16 mouse cellular contexts compared by ENCODE assay signal in the genomic region with DNA sequence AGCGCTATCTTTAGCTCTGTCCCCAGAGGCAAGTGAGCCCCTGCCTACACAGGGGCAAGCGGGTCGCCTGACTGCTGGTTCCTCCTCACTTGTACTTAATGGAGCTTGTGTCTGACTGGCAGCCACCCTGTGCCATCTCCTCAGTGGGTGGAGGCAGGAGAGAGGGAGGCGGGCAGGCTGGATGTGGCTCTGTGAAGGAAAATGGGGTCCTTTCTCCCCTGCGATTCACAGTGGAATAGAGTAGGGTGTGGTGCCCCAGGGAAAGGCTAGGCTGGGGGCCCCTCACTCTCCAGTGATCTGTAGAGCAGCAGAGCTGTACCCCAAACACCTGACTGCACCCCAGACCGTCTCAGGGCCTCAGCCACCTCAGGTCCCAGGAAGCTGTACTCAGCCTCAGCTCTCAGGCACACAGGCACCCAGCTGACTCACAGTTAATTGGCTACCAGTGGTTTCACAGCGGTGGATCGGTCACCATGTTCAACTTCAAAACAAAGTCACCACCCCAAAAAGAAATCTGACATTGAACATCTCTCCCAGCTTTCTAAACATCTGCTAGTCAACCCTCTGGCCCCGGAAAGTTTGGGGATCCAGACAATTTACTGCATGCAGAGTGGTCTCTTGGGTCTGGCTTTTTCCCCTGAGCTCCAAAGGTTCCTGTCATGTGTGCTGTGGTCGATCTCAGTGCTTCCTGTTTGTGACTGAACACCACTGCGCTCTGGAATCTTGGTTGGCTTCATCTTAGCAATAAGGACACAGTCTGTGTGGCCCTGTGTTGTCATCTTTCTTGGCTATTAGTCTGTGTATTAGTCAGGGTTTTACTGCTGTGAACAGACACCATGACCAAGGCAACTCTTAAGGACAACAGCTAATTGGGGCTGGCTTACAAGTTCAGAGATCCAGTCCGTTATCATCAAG. TPM values are rescaled to one million over a fixed set of nuclear protein-coding genes. Genes with fewer than 3 reads are reported as not detected.
DNase-seq lines count a peak whose midpoint lies in the region; ATAC-seq and TF ChIP-seq lines count a peak whose summit lies in the region.
"Had no signal": no experiment of that assay in that cellular context is flagged by ENCODE, and none has a peak within 500 bp of the region (broad histone marks: within the 10 kb centered on the region; RNA-seq: fewer than 3 reads in every experiment).

No protein-coding gene starts in this region.

- peak overlapping the region; percentile 42; the same call in 1 of the 2 replicates for H3K9ac ChIP-seq in heart, embryonic 16.5 days (ENCODE audit: low read length)
- H3K9ac ChIP-seq in liver, embryonic 13.5 days, result peak overlapping the region; percentile 52
- H3K9ac ChIP-seq: embryonic facial prominence, embryonic 12.5 days; forebrain, embryonic 15.5 days had no signal

- no peak for ATAC-seq in heart, embryonic 16.5 days (replicated peaks; ENCODE audit: extremely low read depth, insufficient read depth, low FRiP score)
- no peak for ATAC-seq in liver, embryonic 13.5 days (ENCODE audit: low read depth)
- ATAC-seq: activated CD4-positive, CD25-positive, alpha-beta regulatory T cell, adult 4 months; forebrain, embryonic 15.5 days; inflammation-experienced regulatory T-cells, adult 6 months had no signal

- WGBS in heart, embryonic 16.5 days, result 48% methylated on average over 12 of the region's 12 CpGs
- 27% methylated on average over 12 of the region's 12 CpGs for WGBS in liver, embryonic 13.5 days (ENCODE audit: insufficient replicate concordance)

- H3K36me3 ChIP-seq in heart, embryonic 16.5 days (ENCODE audit: control insufficient read depth, insufficient read depth), result no peaks in the 10 kb centered on the region
- H3K36me3 ChIP-seq in E14TG2a.4 (ENCODE audit: insufficient read depth, low read length), result no peaks in the 10 kb centered on the region
- H3K36me3 ChIP-seq in liver, embryonic 13.5 days, result peaks cover 3% of the 10 kb centered on the region
- H3K36me3 ChIP-seq: embryonic facial prominence, embryonic 12.5 days; forebrain, embryonic 15.5 days had no signal

- no peak for TF ChIP-seq CTCF in E14TG2a.4 (conservative IDR thresholded peaks at IDR 0.05; ENCODE audit: low read length)

- no peak for DNase-seq in heart, postnatal 25 days (ENCODE audit: low spot score)
- peak; percentile 69 for DNase-seq in 3134 (ENCODE audit: extremely low read depth, insufficient read length, low spot score)
- no peak for DNase-seq in liver, embryonic 13.5 days
- DNase-seq in right cerebral cortex, postnatal 14 days, result no peak
- DNase-seq in left cerebral cortex, postnatal 4 days, result no peak
- DNase-seq: cerebellum, adult 9-10 months; gastrocnemius, postnatal 14 days; kidney, postnatal 14 days; layer of hippocampus, postnatal 36 days; spleen, adult 18-20 months had no signal

- peak overlapping the region; percentile 22; the same call in 1 of the 2 replicates for H3K27ac ChIP-seq in heart, embryonic 16.5 days (ENCODE audit: low read length)
- peak overlapping the region; percentile 66 for H3K27ac ChIP-seq in liver, embryonic 13.5 days
- H3K27ac ChIP-seq: embryonic facial prominence, embryonic 12.5 days; forebrain, embryonic 15.5 days had no signal

- H3K4me2 ChIP-seq in heart, embryonic 16.5 days (ENCODE audit: low read depth, low read length), result no peak overlapping the region
- H3K4me2 ChIP-seq in liver, embryonic 13.5 days, result peak overlapping the region; percentile 13; the same call in 1 of the 2 replicates
- H3K4me2 ChIP-seq: forebrain, embryonic 15.5 days had no signal

- H3K27me3 ChIP-seq in heart, embryonic 16.5 days (ENCODE audit: control insufficient read depth, insufficient read depth, low read length), result no peaks in the 10 kb centered on the region
- H3K27me3 ChIP-seq in E14TG2a.4 (ENCODE audit: insufficient read depth, low read length), result peaks cover 36% of the 10 kb centered on the region
- H3K27me3 ChIP-seq in liver, embryonic 13.5 days, result peaks cover 11% of the 10 kb centered on the region; the same call in 1 of the 2 replicates

- no peaks in the 10 kb centered on the region for H3K9me3 ChIP-seq in heart, embryonic 16.5 days (replicated peaks; ENCODE audit: control insufficient read depth, low read length)
- H3K9me3 ChIP-seq in E14TG2a.4 (ENCODE audit: low read length), result no peaks in the 10 kb centered on the region
- H3K9me3 ChIP-seq in liver, embryonic 13.5 days (replicated peaks), result no peaks in the 10 kb centered on the region
- H3K9me3 ChIP-seq: embryonic facial prominence, embryonic 12.5 days; forebrain, embryonic 15.5 days had no signal

- peaks cover 53% of the 10 kb centered on the region for H3K4me1 ChIP-seq in heart, embryonic 16.5 days (ENCODE audit: control insufficient read depth, insufficient read depth, low read length)
- H3K4me1 ChIP-seq in E14TG2a.4 (replicated peaks; ENCODE audit: low read depth, low read length), result peaks cover 49% of the 10 kb centered on the region
- peaks cover 89% of the 10 kb centered on the region for H3K4me1 ChIP-seq in liver, embryonic 13.5 days (replicated peaks)

- intact Hi-C loops in heart, postnatal 25 days (cut with DNase I), result no loop called here
- intact Hi-C loops in left cerebral cortex, postnatal 4 days (cut with DNase I), result no loop called here

- H3K4me3 ChIP-seq in heart, embryonic 16.5 days (ENCODE audit: low read length), result no peak overlapping the region
- H3K4me3 ChIP-seq in E14TG2a.4 (replicated peaks; ENCODE audit: low read length), result 0 out of 2 replicates have a peak overlapping the region, but pooled peaks have one; percentile 39
- H3K4me3 ChIP-seq in liver, embryonic 13.5 days (replicated peaks), result no peak overlapping the region
- H3K4me3 ChIP-seq: embryonic facial prominence, embryonic 12.5 days; forebrain, embryonic 15.5 days had no signal

RNA-seq across cellular contexts. Expression of a gene that starts 15.1 kb away (rescaled TPM):
- polyA plus RNA-seq in heart, embryonic 16.5 days (2015; fragmentation: Nextera tagmentation; extraction: Ambion mirVana), result not detected in 2 replicates
- not detected for total RNA-seq in heart, postnatal 25 days (2021)
- polyA plus RNA-seq in liver, embryonic 13.5 days (2015; fragmentation: Nextera tagmentation; extraction: Ambion mirVana), result not detected in 2 replicates
- 1 to 10 TPM in 1 of 2 experiments, under 1 TPM in 1; 0.66 to 1.3 TPM for total RNA-seq in left cerebral cortex, postnatal 4 days (2021)
- total RNA-seq: gastrocnemius, postnatal 14 days had no signal
- polyA plus RNA-seq: activated CD4-positive, CD25-positive, alpha-beta regulatory T cell, adult 4 months; forebrain, embryonic 15.5 days; inflammation-experienced regulatory T-cells, adult 6 months had no signal

RNA-seq across cellular contexts. Expression of a gene that starts 31.0 kb away (rescaled TPM):
- 28.2 and 28.7 TPM in 2 replicates for polyA plus RNA-seq in heart, embryonic 16.5 days (2015; fragmentation: Nextera tagmentation; extraction: Ambion mirVana)
- total RNA-seq in heart, postnatal 25 days (2021), result 10 to 100 TPM; 20.1 to 21.8 TPM
- polyA plus RNA-seq in liver, embryonic 13.5 days (2015; fragmentation: Nextera tagmentation; extraction: Ambion mirVana), result 30.2 and 35.0 TPM in 2 replicates
- total RNA-seq in left cerebral cortex, postnatal 4 days (2021), result 10 to 100 TPM; 47.9 to 49.3 TPM
